Mouse (Mus musculus) spleen, postnatal 10 days (tissue): Measurements from ENCODE around the gene Cyp26a1.
A peak's percentile ranks its signal among the peaks of the same experiment; 100 is the strongest.

Experiments used
- DNase-seq, 2 experiments: peaks; one replicate each; pipeline ENCODE4 v3.0.0; 2021 to 2022; ENCODE audit warnings: low spot score in 2 of 2

Gene Cyp26a1

GRCm38 (mm10) chr19:37697651-37698272 lies at the start of gene Cyp26a1:
Cyp26a1 (plus strand) TSS chr19:37697798.
- no peak for DNase-seq

- no peak for DNase-seq
These were observed 49.6 kb upstream of the Cyp26a1 start for GRCm38 (mm10) chr19:37647994-37648393.

GRCm38 (mm10) chr19:37650526-37650925 lies 47.1 kb upstream of the Cyp26a1 start:
- DNase-seq = no peak

GRCm38 (mm10) chr19:37654012-37654411 lies 43.6 kb upstream of the Cyp26a1 start:
- DNase-seq = no peak

GRCm38 (mm10) chr19:37656441-37656840 lies 41.2 kb upstream of the Cyp26a1 start:
- no peak for DNase-seq

- no peak for DNase-seq
These were observed 32.3 kb upstream of the Cyp26a1 start for GRCm38 (mm10) chr19:37665256-37665655.

GRCm38 (mm10) chr19:37667855-37668594 lies 29.6 kb upstream of the Cyp26a1 start:
- DNase-seq = peak in 1 of 2 experiments; percentile 35

GRCm38 (mm10) chr19:37668657-37669056 lies 28.9 kb upstream of the Cyp26a1 start:
- DNase-seq = no peak

GRCm38 (mm10) chr19:37669486-37669885 lies 28.1 kb upstream of the Cyp26a1 start:
- no peak for DNase-seq

GRCm38 (mm10) chr19:37673393-37673792 lies 24.2 kb upstream of the Cyp26a1 start:
- DNase-seq = no peak

- no peak for DNase-seq
These were observed 12.3 kb upstream of the Cyp26a1 start, which contains the start of gene Cyp26c1 for GRCm38 (mm10) chr19:37685281-37685680. Cyp26c1 (plus strand) TSS chr19:37685581.

- DNase-seq = no peak
These were observed 11.3 kb upstream of the Cyp26a1 start for GRCm38 (mm10) chr19:37686347-37686746.

GRCm38 (mm10) chr19:37686941-37687850 lies 10.4 kb upstream of the Cyp26a1 start:
- no peak for DNase-seq

- no peak for DNase-seq
These were observed 8.1 kb upstream of the Cyp26a1 start for GRCm38 (mm10) chr19:37689478-37689877.

GRCm38 (mm10) chr19:37690716-37691115 lies 6.9 kb upstream of the Cyp26a1 start:
- DNase-seq = no peak

- DNase-seq = peak in 1 of 2 experiments; percentile 51
These were observed 4.7 kb upstream of the Cyp26a1 start for GRCm38 (mm10) chr19:37692879-37693278.

GRCm38 (mm10) chr19:37695146-37695545 lies 2.5 kb upstream of the Cyp26a1 start:
- no peak for DNase-seq

GRCm38 (mm10) chr19:37695762-37696602 lies 1.6 kb upstream of the Cyp26a1 start:
- DNase-seq = no peak

- no peak for DNase-seq
These were observed 829 bp upstream of the Cyp26a1 start for GRCm38 (mm10) chr19:37696603-37697334.

- DNase-seq = no peak
These were observed 312 bp upstream of the Cyp26a1 start for GRCm38 (mm10) chr19:37697335-37697636.
